Mouse (Mus musculus) left cerebral cortex, postnatal 10 days (tissue): ENCODE results near the gene Pnmal2. TPM values are rescaled to one million over a fixed set of nuclear protein-coding genes. Genes with fewer than 3 reads are reported as not detected.
A peak's percentile ranks its signal among the peaks of the same experiment; 100 is the strongest.

Experiments
- DNase-seq, 2 experiments: peaks; one replicate each; pipeline ENCODE4 v3.0.0; 2021 to 2022; ENCODE audit warnings: low spot score in 2 of 2, mixed read lengths in 1 of 2; ENCODE audit errors: extremely low spot score in 1 of 2
- intact Hi-C: fragments of 180-260 bp; cut with DNase I; formaldehyde crosslinking; loops from one replicate; pipeline ENCODE4 v1.15.1; 2025
- total RNA-seq, 2 experiments: library from RNA; stranded (reverse); gene quantifications; 2 replicates each; pipeline ENCODE4 v1.2.3; 2021

Pnmal2 gene
- 100 to 1,000 TPM; 210 to 223 TPM for total RNA-seq

DNA sequence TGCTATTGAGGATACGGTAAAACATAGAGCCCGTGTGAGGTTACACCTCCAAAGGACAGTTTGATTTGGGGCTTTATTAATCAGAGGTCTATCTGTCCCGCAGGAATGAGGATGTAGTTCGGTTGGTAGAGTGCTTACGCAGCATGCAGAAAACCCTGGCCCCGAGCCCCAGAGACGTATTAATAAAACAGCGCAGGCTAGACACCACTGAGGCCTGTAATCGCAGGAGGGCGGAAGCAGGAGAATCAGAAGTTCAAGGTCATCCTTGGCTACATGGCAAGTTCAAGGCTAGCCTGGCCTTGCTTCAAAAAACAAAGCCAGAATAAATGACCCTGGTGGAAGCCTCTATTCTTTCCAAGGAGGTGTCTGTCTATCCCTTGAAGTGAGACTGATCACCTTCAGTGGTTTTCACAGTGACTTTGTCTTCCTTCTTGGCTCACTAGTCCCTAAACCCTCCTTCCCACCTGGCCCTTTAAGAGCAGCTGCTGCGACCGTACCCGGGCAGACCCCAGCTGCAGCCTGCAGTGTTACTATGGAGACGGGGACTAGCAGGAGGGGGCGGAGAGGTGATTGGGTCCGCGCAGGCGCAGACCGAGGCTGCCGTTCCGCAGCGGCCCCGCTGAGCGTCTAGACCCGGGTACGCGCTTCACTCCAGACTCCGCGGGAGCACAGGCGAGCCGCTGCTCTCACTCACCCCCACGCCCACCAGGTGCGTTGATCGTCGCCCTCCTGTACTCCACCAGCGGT lies at the start of gene Pnmal2:
Gene Pnmal2 (plus strand): TSS at position 622 of the 747 bp plus-strand sequence.
- intact Hi-C loops = no loop called here
- DNase-seq = peak; percentile 91 to 93

DNA sequence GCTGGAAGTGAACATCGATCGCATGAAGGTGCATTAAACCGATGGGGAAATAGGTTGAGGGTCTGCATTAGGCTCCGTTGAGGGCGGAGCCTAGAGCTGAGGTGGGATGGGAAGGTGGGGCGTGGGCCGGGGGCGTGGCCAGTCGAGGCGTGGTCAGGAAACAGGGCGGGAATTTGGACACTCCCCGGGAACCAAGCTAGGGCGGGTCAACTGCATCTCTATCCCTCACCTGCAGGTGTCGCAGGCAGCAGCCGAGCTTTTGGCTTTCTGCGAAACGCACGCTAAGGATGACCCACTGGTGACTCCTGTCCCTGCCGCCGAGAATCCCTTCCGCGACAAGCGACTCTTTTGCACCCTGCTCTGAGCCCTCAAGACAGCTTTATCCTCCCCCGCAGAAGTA lies 49.5 kb upstream of the Pnmal2 start:
- intact Hi-C loops = loop anchor here (5.0 kb wide), 1 partner anchor 148 kb away; no protein-coding TSS in a partner anchor
- peak in 1 of 2 experiments; percentile 85 for DNase-seq

DNA sequence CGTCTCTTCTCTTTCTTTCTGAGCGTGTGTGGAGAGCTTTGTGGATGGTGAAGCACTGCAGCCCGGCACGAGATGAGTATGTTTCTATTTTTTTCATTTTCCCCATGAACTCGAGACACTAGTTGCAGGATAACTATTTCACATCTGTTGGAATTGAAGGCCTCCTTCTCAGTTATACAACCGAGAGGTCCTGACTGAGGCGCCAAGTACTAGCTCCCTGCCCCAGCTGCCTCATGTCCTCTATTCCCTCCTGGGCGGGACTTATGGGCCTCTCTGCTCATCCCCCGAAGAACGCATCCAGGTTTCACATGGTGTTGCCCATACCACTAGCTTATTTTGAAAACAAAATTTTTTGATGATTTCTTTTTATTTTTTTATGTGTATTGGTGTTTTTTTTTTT lies 49.0 kb upstream of the Pnmal2 start:
- intact Hi-C loops = no loop called here
- no peak for DNase-seq

DNA sequence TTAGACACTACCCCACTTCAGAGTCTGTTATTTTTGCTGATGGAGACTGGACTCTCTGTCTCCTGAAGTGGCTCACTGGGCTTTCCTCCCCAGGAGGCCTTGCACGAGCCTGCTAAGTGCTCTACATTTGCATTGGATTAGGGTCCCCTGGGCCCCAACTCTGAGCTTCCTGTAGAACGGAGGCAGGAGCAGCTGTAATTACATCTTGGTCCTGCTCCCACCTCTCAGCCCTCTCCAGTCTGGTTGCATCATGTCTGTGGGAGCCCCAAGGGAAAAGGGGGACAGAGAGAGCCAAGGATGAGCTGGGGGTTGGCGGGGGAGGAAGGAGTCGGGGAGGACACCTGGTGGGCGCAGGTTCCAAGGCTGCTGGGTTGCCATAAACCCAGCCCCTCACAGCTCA lies 44.0 kb upstream of the Pnmal2 start:
- DNase-seq = no peak
- intact Hi-C loops = no loop called here

DNA sequence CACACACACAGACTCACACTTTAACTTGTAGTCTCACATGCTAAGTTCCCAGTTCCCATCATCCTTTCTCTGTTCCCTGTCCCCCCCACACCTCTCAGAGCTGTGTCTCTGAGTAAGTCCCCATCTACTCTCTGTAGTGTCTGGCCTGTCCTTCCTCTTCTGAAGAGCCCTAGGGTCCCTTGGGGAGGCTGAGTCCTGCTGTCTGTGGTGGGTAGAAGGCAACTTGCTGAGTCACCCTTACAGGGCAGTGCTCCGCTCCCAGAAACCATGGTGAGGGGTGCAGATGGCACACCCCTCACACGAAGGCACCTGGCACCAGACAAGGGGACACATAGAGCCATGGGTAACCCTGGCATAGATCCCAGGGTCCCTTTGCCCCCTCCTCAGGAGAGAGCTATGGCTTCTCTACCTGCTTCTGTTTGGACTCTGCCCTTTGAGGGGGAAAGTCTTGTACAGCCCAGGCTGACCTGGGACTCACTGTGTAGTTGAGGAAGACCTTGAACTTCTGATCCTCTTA lies 41.0 kb upstream of the Pnmal2 start:
- intact Hi-C loops = no loop called here
- DNase-seq = no peak

DNA sequence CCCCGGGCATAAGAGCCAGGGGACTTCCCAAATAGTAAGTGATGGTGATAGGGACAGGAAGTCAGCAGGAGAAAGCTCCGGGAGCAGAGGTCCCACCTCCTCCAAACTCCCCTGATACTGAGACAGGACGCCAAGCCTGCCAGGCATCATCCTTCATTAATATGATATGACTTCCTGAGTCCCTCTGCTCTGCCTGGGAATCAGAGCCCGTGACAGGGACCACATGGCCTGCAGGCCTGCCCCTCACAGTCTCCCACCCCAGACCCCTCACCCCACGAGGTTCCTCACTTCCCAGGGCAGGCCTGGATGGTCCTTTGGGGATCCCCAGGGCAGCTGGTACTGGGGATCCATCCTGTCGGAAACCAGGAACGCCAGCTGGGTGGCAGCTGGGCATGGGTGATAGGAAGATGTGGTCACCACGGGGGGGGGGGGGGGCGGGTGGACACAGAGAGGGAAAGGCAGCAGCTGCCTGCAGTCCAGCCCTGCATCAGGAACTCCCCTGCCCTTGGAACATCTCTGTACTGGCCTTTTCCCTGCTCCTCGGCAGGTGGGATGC lies 40.3 kb upstream of the Pnmal2 start:
- no peak for DNase-seq
- intact Hi-C loops = no loop called here

DNA sequence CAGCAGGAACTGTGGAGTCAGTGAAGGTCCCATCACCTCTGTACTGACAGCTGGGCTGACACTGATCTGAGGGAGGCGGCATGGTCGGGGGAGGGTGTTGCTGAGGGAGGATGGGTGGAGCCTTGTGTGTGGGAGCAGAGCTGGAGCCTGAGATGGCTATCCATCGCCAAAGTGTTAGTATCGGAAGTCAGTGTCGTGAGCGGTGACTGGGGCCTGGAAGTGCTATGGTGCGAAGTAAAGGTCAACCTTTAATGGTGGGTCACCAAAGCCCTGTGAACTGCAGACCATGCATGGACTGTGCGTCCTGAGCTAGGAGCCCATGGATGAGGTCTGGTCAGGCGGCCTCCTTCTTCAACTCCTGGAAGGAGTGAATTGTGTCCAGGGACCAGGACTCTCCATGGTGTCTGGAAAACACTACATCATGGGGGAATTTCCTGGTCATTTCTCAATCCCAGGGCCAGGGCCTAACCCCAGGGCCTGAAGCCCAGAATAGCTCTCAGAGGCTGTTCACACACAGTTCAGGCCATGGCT lies 38.9 kb upstream of the Pnmal2 start:
- intact Hi-C loops = no loop called here
- peak in 1 of 2 experiments; percentile 56 for DNase-seq

DNA sequence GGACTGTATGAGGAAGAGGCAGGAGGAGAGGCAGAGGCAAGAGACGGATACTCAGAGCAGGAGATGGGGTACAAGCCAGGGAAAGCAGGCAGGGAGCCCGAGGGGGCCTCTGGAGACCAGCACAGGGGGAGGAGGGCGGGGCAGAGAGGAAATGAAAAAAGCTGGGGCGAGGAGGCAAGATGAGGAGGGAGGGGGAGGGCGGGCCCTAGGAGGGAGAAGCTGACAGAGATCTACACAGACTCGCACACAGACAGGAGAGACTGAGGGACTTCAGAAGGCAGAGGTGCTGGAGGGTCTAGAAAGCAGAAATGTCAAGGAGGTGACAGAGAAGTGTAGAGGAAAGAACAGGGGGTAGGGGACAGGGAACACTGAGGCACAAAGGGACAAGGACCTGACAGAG lies 38.2 kb upstream of the Pnmal2 start, which contains the start of gene Ptgir:
Gene Ptgir (plus strand): TSS at position 210 of the 400 bp plus-strand sequence.
- intact Hi-C loops = no loop called here
- DNase-seq = peak in 1 of 2 experiments; percentile 63

DNA sequence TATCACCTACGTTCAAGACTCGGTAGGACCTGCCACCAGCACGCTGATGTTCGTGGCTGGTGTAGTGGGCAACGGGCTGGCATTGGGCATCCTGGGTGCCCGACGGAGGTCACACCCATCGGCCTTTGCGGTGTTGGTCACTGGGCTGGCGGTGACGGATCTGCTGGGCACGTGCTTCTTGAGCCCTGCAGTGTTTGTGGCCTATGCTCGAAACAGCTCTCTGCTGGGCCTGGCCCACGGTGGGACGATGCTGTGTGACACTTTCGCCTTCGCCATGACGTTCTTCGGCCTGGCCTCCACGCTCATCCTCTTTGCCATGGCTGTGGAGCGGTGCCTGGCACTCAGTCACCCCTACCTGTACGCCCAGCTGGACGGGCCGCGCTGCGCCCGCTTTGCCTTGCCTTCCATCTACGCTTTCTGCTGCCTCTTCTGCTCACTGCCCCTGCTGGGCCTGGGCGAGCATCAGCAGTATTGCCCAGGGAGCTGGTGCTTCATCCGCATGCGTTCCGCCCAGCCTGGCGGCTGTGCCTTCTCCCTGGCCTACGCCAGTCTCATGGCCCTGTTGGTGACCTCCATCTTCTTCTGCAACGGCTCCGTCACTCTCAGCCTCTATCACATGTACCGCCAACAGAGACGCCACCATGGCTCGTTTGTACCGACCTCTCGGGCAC lies 37.5 kb upstream of the Pnmal2 start:
- intact Hi-C loops = no loop called here
- DNase-seq = no peak

DNA sequence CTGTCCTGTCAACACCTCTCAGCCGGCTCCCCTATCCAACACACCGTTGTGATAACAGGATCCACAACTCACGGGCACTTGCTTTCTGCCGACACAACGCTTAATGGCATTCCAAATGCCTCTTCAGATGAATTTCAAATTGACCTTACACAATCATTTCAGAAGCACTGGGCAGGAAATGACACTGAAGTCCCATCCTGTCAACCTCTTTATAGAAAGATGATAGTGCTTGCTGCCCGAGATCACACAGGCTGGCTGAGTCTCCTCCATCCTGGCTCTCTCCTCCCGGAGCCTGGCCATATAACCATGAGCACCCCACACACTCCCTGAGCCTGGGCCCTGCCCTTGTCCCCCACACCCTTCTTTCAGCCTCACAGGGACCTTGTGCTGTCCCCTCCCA lies 36.6 kb upstream of the Pnmal2 start:
- DNase-seq = no peak
- intact Hi-C loops = no loop called here

DNA sequence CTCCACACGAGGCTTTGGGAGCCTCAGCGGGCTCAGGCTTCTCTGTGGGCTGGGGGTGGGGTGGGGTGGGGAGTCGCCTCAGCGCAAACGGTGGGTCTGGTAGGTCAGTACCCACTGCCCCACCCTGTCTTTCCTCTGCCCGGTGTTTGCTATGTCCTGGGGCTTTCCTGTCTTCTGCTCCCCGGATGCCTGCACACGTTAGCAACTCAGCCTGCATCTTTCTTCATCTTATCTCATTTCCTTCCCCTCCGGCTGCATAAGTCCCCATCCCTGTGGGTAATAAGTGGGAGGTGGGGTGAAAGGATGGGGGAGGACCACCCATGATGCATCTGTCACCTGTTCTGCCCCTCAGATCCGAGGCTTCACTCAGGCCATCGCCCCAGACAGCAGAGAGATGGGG lies 36.1 kb upstream of the Pnmal2 start:
- no peak for DNase-seq
- intact Hi-C loops = no loop called here

DNA sequence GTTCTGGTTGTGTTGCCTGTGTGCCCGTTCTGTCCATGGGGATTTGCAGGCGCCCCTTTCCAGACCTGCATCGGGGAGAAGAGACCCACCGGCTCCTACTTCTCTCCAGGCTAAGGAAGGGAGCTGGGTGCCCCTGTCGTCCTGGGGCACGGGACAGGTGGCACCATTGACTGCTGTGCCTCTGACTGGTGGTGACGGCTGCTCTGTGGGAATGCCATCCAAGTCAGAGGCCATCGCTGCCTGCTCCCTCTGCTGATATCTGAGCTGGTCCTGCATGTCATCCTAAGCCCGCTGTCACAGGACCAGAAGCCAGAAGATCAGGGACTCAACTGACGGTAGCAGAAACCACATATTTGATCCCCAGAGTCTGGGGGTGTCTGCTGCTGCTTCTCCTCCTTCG lies 35.6 kb upstream of the Pnmal2 start:
- intact Hi-C loops = no loop called here

DNA sequence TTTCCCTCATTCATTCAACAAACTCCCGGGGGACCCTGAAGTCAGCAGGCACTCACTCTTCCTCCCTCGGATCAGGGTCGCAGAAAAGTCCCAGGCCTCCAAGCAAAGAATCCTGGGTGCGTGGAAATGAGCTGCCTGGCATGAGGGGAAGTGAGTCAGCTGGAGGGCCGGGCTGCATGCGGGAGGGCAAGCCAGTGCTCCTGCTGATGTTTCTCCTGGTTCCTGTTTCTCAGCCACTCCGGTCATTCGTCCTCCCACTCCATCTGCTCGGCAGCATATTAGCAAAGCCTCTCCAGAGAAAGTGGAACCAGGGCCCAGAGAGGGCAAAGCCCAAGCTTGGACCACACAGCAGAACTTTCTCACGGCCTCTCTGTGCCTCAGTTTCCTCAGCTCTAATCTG lies 34.6 kb upstream of the Pnmal2 start:
- DNase-seq = no peak
- intact Hi-C loops = loop anchor here (10.0 kb wide), 1 partner anchor 55 kb away; no protein-coding TSS in a partner anchor

More for the DNA sequence above, 35.6 kb upstream of the Pnmal2 start:
- no peak for DNase-seq

DNA sequence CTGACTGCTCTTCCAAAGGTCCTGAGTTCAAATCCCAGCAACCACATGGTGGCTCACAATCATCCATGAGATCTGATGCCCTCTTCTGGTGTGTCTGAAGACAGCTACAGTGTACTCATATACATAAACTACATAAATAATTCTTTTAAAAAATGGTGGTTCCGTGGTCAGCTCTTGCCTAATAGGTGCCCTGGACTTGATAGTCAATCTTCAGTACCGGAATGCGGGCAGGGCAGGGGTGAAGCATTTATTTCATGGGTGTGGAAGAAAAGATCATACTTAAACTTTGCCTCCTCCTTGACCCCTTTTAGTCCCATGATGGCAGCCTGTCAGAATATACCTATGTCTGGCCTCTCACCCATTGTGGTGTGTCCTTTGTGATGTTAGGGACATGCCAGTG lies 32.6 kb upstream of the Pnmal2 start:
- intact Hi-C loops = loop anchor here (10.0 kb wide), 1 partner anchor 57 kb away; no protein-coding TSS in a partner anchor
- DNase-seq = no peak

DNA sequence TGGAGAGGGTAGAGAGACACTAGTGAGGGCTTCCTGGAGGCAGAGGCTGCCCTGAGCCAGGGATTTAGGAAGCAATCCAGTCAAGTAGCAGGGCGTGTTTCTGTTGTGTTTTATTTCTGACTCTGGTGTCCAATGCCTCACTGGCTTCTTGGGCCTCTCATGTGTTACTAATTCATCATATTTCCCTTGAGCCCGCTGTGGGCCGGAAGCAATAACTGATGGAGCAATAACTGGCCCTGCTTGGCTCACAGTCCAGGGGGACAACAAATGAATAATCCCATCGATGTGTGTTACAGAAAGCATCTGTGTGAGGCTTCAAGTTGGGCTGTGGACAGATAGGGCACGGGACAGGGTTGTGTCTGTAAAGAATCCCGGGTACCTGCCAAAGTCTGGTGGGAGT lies 32.1 kb upstream of the Pnmal2 start:
- intact Hi-C loops = loop anchor here (10.0 kb wide), 1 partner anchor 58 kb away; no protein-coding TSS in a partner anchor
- peak in 1 of 2 experiments; percentile 13 for DNase-seq

DNA sequence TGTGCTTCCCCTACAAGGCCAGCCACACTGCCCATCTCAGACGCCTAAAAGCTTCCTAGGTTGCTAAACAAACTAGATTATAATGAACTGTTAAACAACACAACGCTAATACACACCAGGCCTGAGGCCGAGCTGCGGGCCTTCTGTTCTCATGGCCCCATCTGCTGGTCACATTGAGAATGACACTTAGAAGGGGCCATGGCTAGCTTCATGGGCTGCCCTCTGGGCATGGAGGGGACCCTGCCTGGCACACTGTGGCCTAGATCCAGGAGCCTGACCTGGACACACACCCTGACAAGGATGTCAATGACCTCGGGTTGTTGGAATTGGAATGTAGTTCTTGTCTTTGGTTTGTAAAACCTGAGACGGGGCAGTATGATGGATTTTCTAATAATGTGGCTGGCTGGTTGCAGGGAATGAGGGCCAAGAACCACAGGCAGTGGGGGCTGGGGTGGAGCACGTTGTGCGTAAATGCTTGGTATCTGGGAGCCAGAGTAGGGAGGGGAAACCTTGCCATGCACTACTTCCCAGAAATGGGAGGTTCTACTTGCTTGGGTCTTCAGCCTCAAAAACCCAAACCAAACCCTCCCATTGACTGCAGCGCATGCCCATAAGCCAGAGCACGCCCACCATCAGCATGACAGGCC lies 30.6 kb upstream of the Pnmal2 start:
- peak; percentile 59 to 80 for DNase-seq
- intact Hi-C loops = loop anchor here (10.0 kb wide), 1 partner anchor 59 kb away; no protein-coding TSS in a partner anchor

DNA sequence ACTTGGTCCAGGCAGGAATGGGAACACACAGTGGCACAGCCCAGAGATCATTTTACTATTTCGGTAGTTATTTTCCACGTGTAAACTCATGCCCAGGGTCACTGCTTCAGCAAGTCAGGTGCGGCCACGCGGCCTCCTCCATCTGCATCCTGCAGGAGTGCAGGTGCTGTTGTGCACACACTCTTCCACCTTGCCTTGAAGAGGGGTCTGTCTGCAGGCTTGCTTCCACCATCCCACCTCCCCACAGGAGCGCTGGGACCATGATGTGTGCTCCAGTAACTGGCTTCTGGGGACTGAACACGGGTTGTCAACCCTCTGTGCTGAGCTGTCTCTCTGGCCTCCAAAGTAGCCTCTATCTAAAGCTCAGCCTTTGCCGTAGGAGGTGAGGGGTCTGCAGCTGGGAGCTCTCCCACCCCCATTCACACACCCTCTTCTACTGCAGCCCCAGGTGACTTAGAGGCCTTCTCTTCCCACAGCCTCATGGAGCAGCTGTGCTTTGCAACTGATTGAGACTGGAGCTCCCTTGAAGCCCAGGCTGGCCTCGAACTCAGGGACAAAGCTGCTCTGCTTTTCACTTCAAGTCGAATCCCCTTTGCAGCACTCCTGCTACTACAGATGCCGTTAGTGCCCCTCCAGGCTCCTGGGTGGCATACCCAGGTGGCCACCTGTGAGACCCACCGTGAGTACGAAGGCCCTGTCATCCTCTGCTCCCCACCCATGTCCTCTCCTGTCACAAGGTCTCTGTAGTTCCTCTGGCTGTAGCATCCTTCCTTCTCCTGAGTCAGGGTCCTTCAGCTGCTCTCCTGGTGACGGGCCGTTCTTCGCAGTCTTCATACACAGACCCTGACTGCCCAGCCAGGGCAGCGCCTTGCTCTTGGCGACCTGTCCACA lies 29.8 kb upstream of the Pnmal2 start:
- intact Hi-C loops = loop anchor here (10.0 kb wide), 1 partner anchor 60 kb away; no protein-coding TSS in a partner anchor
- DNase-seq = no peak
